Comparison of ENCODE assay signal across 19 mouse cellular contexts in the genomic region with DNA sequence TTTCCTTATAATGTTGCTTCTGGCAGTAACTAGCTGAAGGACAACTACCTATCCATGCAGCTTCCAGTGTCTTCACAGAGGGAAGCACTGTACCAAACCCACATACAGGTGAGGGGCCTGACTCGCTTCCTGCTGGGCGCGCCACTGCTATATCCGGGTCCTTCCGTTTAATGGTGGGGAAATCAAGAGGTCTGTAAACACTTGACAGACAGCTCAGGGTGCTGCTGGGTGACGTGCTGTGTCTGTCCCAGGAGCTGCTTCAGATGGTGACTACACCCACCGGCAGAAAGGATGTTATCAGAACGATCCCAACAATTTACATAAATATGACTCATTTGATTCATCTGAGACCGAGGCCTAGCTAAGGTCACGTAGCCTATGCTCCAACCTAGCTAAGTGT. TPM values are rescaled to one million over a fixed set of nuclear protein-coding genes. Genes with fewer than 3 reads are reported as not detected.
DNase-seq lines count a peak whose midpoint lies in the region; ATAC-seq and TF ChIP-seq lines count a peak whose summit lies in the region.
"Had no signal": no experiment of that assay in that cellular context is flagged by ENCODE, and none has a peak within 500 bp of the region (broad histone marks: within the 10 kb centered on the region; RNA-seq: fewer than 3 reads in every experiment).

No protein-coding gene starts in this region.

- WGBS in intestine, embryonic 16.5 days: 79% methylated on average over 10 of the region's 10 CpGs
- WGBS in intestine, embryonic 15.5 days: 78% methylated on average over 10 of the region's 10 CpGs
- WGBS in stomach, postnatal 0 days: 64% methylated on average over 10 of the region's 10 CpGs

- 0 out of 2 replicates have a peak, but pooled peaks have one; percentile 23 for ATAC-seq in intestine, embryonic 16.5 days
- no peak for ATAC-seq in intestine, embryonic 15.5 days
- ATAC-seq in stomach, postnatal 0 days (ENCODE audit: low FRiP score, low TSS enrichment): peak; percentile 74
- ATAC-seq: forebrain, embryonic 13.5 days; forebrain, embryonic 15.5 days; forebrain, postnatal 0 days had no signal

- H3K9ac ChIP-seq in intestine, embryonic 16.5 days (ENCODE audit: low read depth, low read length): no peak overlapping the region
- no peak overlapping the region for H3K9ac ChIP-seq in intestine, embryonic 15.5 days
- H3K9ac ChIP-seq in stomach, postnatal 0 days (ENCODE audit: low read length): no peak overlapping the region
- H3K9ac ChIP-seq: embryonic facial prominence, embryonic 12.5 days; forebrain, embryonic 13.5 days; forebrain, embryonic 15.5 days; forebrain, postnatal 0 days had no signal

- H3K27ac ChIP-seq in intestine, embryonic 16.5 days (ENCODE audit: low read length): no peak overlapping the region
- H3K27ac ChIP-seq in intestine, embryonic 15.5 days: no peak overlapping the region
- no peak overlapping the region for H3K27ac ChIP-seq in stomach, postnatal 0 days (replicated peaks)
- H3K27ac ChIP-seq: embryonic facial prominence, embryonic 10.5 days; embryonic facial prominence, embryonic 12.5 days; forebrain, embryonic 13.5 days; forebrain, embryonic 15.5 days had no signal

- H3K4me2 ChIP-seq in intestine, embryonic 16.5 days (ENCODE audit: low read depth, low read length): no peak overlapping the region
- H3K4me2 ChIP-seq in intestine, embryonic 15.5 days (replicated peaks): no peak overlapping the region
- no peak overlapping the region for H3K4me2 ChIP-seq in stomach, postnatal 0 days (replicated peaks; ENCODE audit: low read depth)
- H3K4me2 ChIP-seq: embryonic facial prominence, embryonic 12.5 days; forebrain, embryonic 13.5 days; forebrain, embryonic 15.5 days had no signal

- TF ChIP-seq EP300 in stomach, postnatal 0 days (optimal IDR thresholded peaks at IDR 0.05): no peak

- no peaks in the 10 kb centered on the region for H3K27me3 ChIP-seq in intestine, embryonic 16.5 days (replicated peaks; ENCODE audit: control insufficient read depth, insufficient read depth, low read length)
- no peaks in the 10 kb centered on the region for H3K27me3 ChIP-seq in intestine, embryonic 15.5 days (replicated peaks)
- H3K27me3 ChIP-seq in stomach, postnatal 0 days (ENCODE audit: control insufficient read depth, insufficient read depth, low read length): no peaks in the 10 kb centered on the region
- H3K27me3 ChIP-seq: embryonic facial prominence, embryonic 12.5 days; forebrain, embryonic 13.5 days; forebrain, embryonic 15.5 days had no signal

- TF ChIP-seq CTCF in stomach, postnatal 0 days (IDR thresholded peaks at IDR 0.05; ENCODE audit: low read depth): no peak

- no peak overlapping the region for H3K4me3 ChIP-seq in intestine, embryonic 16.5 days (ENCODE audit: low read length)
- no peak overlapping the region for H3K4me3 ChIP-seq in intestine, embryonic 15.5 days (replicated peaks)
- no peak overlapping the region for H3K4me3 ChIP-seq in stomach, postnatal 0 days (ENCODE audit: low read depth, low read length)
- H3K4me3 ChIP-seq: embryonic facial prominence, embryonic 10.5 days; embryonic facial prominence, embryonic 12.5 days; forebrain, embryonic 13.5 days; forebrain, embryonic 15.5 days had no signal

- H3K4me1 ChIP-seq in intestine, embryonic 16.5 days (ENCODE audit: control insufficient read depth, insufficient read depth, low read length): no peaks in the 10 kb centered on the region
- no peaks in the 10 kb centered on the region for H3K4me1 ChIP-seq in intestine, embryonic 15.5 days (replicated peaks)
- no peaks in the 10 kb centered on the region for H3K4me1 ChIP-seq in stomach, postnatal 0 days (replicated peaks; ENCODE audit: control insufficient read depth, insufficient read depth)
- H3K4me1 ChIP-seq: embryonic facial prominence, embryonic 10.5 days; forebrain, embryonic 13.5 days; forebrain, embryonic 15.5 days had no signal

- H3K36me3 ChIP-seq in intestine, embryonic 16.5 days (ENCODE audit: control insufficient read depth, insufficient read depth, low read length): no peaks in the 10 kb centered on the region
- H3K36me3 ChIP-seq in intestine, embryonic 15.5 days: no peaks in the 10 kb centered on the region
- H3K36me3 ChIP-seq in stomach, postnatal 0 days (ENCODE audit: control insufficient read depth, insufficient read depth, low read length): no peaks in the 10 kb centered on the region
- H3K36me3 ChIP-seq: embryonic facial prominence, embryonic 10.5 days; embryonic facial prominence, embryonic 12.5 days; forebrain, embryonic 15.5 days had no signal

- H3K9me3 ChIP-seq in intestine, embryonic 16.5 days (ENCODE audit: control insufficient read depth, low read length): no peaks in the 10 kb centered on the region
- no peaks in the 10 kb centered on the region for H3K9me3 ChIP-seq in intestine, embryonic 15.5 days
- no peaks in the 10 kb centered on the region for H3K9me3 ChIP-seq in stomach, postnatal 0 days (ENCODE audit: control insufficient read depth, low read length)
- H3K9me3 ChIP-seq: embryonic facial prominence, embryonic 10.5 days; embryonic facial prominence, embryonic 12.5 days; forebrain, embryonic 13.5 days; forebrain, embryonic 15.5 days had no signal

- DNase-seq in urinary bladder, postnatal 14 days (ENCODE audit: low spot score): peak; percentile 28
- no peak for DNase-seq in urinary bladder, postnatal 10 days (ENCODE audit: low spot score)
- no peak for DNase-seq in stomach, postnatal 0 days (ENCODE audit: low spot score)
- no peak for DNase-seq in frontal cortex, adult 2 months (ENCODE audit: extremely low spot score in 1 of 2, low spot score in 1 of 2)
- DNase-seq: adrenal gland, adult 8-10 months; adrenal gland, postnatal 14 days; adrenal gland, postnatal 36 days; cerebellum, adult 11-12 months; cerebellum, adult 2 months; cerebellum, adult 9-10 months; cerebellum, postnatal 10 days; cerebellum, postnatal 25 days; forebrain, postnatal 0 days had no signal

RNA-seq across cellular contexts. Expression of a gene that starts 12.4 kb away (rescaled TPM):
- polyA plus RNA-seq in intestine, embryonic 16.5 days (2015; fragmentation: Nextera tagmentation; extraction: Ambion mirVana): 17.5 and 18.1 TPM in 2 replicates
- polyA plus RNA-seq in intestine, embryonic 15.5 days (2015; fragmentation: Nextera tagmentation; extraction: Ambion mirVana): 19.9 and 20.5 TPM in 2 replicates
- polyA plus RNA-seq in stomach, postnatal 0 days (2015; fragmentation: Nextera tagmentation; extraction: Ambion mirVana): 27.8 and 29.4 TPM in 2 replicates
- 10.4 and 11.9 TPM in 2 replicates for polyA plus RNA-seq in frontal cortex, adult 2 months (2012; rRNA removed)
